Mouse (Mus musculus): ENCODE results near the gene Kcnip4. TPM values are rescaled to one million over a fixed set of nuclear protein-coding genes. Genes with fewer than 3 reads are reported as not detected.

The Kcnip4 gene
- total and polyA plus RNA-seq, 3 experiments = 0.19 TPM; not detected in 2

DNA sequence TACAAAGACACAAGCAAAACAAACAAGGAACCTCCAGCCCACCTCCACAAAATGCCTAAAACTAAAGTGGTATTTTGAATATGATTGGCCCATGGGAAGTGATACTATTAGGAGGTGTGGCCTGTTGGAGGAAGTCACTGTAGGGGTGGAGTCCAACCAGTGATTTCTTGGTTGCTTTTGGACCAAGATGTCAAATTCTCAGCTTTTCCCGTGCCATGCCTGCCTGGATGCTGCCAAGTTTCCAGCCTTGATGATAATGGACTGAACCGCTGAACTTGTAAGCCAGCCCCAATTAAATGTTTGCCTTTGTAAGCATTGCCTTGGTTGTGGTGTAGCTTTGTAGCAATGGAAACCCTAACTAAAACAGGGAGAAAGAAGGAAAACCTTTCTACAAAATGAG, 232.3 kb downstream of the Kcnip4 start:
- Histone ChIP-seq H3K79me2 (ENCODE audit: control insufficient read depth, insufficient read depth, low read length, poor library complexity) (no peaks in the 10 kb centered on the region), H3K9ac (ENCODE audit: control insufficient read depth, low read depth, low read length, poor library complexity, severe bottlenecking) (no peak overlapping the region), H3K36me3 (ENCODE audit: control insufficient read depth in 1 of 2, insufficient read depth in 2 of 2, low read length in 2 of 2) (no peaks in the 10 kb centered on the region), H3K4me1 (ENCODE audit: control insufficient read depth in 1 of 2, insufficient read depth in 2 of 2, low read length in 2 of 2) (no peaks in the 10 kb centered on the region), H3K9me3 (replicated peaks; ENCODE audit: insufficient read depth, low read length) (no peaks in the 10 kb centered on the region), H3K27me3 (ENCODE audit: control insufficient read depth in 1 of 2, insufficient read depth in 2 of 2, low read length in 2 of 2) (no peaks in the 10 kb centered on the region), H3K27ac (ENCODE audit: control insufficient read depth, low read depth, low read length) (no peak overlapping the region), H3K4me3 (ENCODE audit: control insufficient read depth in 1 of 2, insufficient read depth in 1 of 2, low read depth in 2 of 2, low read length in 2 of 2) (no peak overlapping the region)
- TF ChIP-seq GABPA (IDR thresholded peaks at IDR 0.05; ENCODE audit: low read depth, low read length) (no peak), USF1 (IDR thresholded peaks at IDR 0.05; ENCODE audit: low read depth, low read length) (no peak), MYB (IDR thresholded peaks at IDR 0.05; ENCODE audit: low read depth, low read length) (no peak), ZMIZ1 (IDR thresholded peaks at IDR 0.05; ENCODE audit: low read depth, low read length) (no peak)
- no peak for DNase-seq (ENCODE audit: low read depth, low spot score)

DNA sequence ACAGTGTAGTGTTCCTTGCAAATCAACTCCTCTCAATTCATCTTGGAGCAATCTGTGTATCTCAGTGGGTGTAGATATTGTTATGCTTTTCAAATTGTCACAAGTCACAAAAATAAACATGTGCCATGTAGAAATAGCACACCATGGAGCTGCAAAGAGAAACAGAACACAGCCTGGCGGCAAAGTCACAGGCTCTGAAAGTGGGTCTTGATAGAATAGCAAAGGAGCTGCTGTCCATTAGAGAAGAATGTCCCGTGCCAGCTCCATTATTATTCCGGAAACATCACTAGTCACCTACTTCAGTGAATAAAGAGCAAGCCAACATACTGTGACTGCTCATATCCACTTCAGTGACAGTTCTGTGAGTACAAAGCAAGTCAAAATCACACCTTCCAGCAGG, 232.9 kb downstream of the Kcnip4 start:
- TF ChIP-seq BHLHE40 (IDR thresholded peaks at IDR 0.05; ENCODE audit: borderline replicate concordance, low read depth, low read length) (no peak), TCF12 (IDR thresholded peaks at IDR 0.05; ENCODE audit: low read depth, low read length) (no peak), USF2 (IDR thresholded peaks at IDR 0.05; ENCODE audit: borderline replicate concordance in 1 of 2, insufficient read depth in 1 of 2, low read depth in 1 of 2, low read length in 2 of 2) (no peak)
- Histone ChIP-seq H3K36me3 (ENCODE audit: control insufficient read depth in 1 of 2, insufficient read depth in 2 of 2, low read length in 2 of 2) (no peaks in the 10 kb centered on the region), H3K4me1 (ENCODE audit: control insufficient read depth in 1 of 2, insufficient read depth in 2 of 2, low read length in 2 of 2) (no peaks in the 10 kb centered on the region), H3K9me3 (replicated peaks; ENCODE audit: insufficient read depth, low read length) (no peaks in the 10 kb centered on the region), H3K9ac (ENCODE audit: control insufficient read depth, low read depth, low read length, poor library complexity, severe bottlenecking) (no peak overlapping the region), H3K79me2 (ENCODE audit: control insufficient read depth, insufficient read depth, low read length, poor library complexity) (no peaks in the 10 kb centered on the region), H3K4me3 (ENCODE audit: control insufficient read depth in 1 of 2, insufficient read depth in 1 of 2, low read depth in 2 of 2, low read length in 2 of 2) (no peak overlapping the region), H3K27ac (ENCODE audit: control insufficient read depth, low read depth, low read length) (no peak overlapping the region), H3K27me3 (ENCODE audit: control insufficient read depth in 1 of 2, insufficient read depth in 2 of 2, low read length in 2 of 2) (no peaks in the 10 kb centered on the region)
- DNase-seq (ENCODE audit: low read depth, low spot score) = no peak

DNA sequence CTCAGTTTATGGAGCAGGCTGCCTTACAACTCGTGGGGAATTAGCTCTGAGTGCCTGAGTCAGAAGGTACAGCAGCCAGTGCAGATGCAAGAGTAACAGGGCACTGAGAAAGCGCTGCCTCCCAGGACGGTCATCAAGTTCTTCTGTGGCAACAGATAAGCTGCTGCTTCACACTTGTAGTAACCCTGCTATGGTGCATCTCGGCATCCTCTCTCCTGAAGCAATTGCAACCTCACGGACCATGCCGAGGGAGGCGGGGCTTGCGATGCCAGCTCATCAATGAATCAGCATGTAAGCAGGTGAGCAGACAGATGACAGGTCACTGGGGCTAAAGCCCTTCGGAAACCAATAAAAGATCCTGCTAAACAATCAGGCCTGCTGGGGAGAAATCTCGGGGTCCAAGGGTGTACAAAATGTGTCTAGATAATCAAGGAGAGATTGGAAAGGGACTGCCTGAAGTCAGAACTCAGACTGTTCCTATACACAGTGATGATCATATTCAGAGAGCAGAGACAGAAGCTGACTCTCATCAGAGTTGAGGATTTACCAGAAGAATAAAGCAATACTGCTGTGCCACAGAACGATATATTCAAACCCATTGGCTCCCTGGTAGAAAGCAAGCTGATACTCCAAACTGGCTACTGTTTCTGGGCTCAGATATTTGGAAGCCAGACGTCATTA, 239.1 kb downstream of the Kcnip4 start:
- Histone ChIP-seq H3K4me3 (ENCODE audit: control insufficient read depth in 1 of 2, insufficient read depth in 1 of 2, low read depth in 2 of 2, low read length in 2 of 2) (no peak overlapping the region), H3K36me3 (ENCODE audit: control insufficient read depth in 1 of 2, insufficient read depth in 2 of 2, low read length in 2 of 2) (no peaks in the 10 kb centered on the region), H3K27ac (ENCODE audit: control insufficient read depth, low read depth, low read length) (no peak overlapping the region), H3K9ac (ENCODE audit: control insufficient read depth, low read depth, low read length, poor library complexity, severe bottlenecking) (no peak overlapping the region), H3K79me2 (ENCODE audit: control insufficient read depth, insufficient read depth, low read length, poor library complexity) (no peaks in the 10 kb centered on the region), H3K27me3 (ENCODE audit: control insufficient read depth in 1 of 2, insufficient read depth in 2 of 2, low read length in 2 of 2) (no peaks in the 10 kb centered on the region), H3K9me3 (replicated peaks; ENCODE audit: insufficient read depth, low read length) (no peaks in the 10 kb centered on the region), H3K4me1 (ENCODE audit: control insufficient read depth in 1 of 2, insufficient read depth in 2 of 2, low read length in 2 of 2) (no peaks in the 10 kb centered on the region)
- no peak for DNase-seq (ENCODE audit: low read depth, low spot score)
- TF ChIP-seq HCFC1 (IDR thresholded peaks at IDR 0.05; ENCODE audit: low read depth, low read length) = no peak
- TF ChIP-seq SIN3A (IDR thresholded peaks at IDR 0.05; ENCODE audit: low read length) = no peak
- TF ChIP-seq JUND (IDR thresholded peaks at IDR 0.05; ENCODE audit: low read depth, low read length) = no peak
- no peak for TF ChIP-seq RAD21 (IDR thresholded peaks at IDR 0.05; ENCODE audit: low read depth, low read length)
- TF ChIP-seq TCF12 (IDR thresholded peaks at IDR 0.05; ENCODE audit: low read depth, low read length) = no peak

Data from MEL (cell line).